Mouse (Mus musculus) duodenum, adult 2 months (tissue): Measurements from ENCODE around the gene Maml3. TPM values are rescaled to one million over a fixed set of nuclear protein-coding genes. Genes with fewer than 3 reads are reported as not detected.

Experiments used
- polyA plus RNA-seq: library from polyadenylated mRNA; depleted of rRNA; stranded (reverse); fragments of >200 nt; gene quantifications from 2 replicates; pipeline ENCODE4 v1.2.3, GENCODE M21; 2012; ENCODE audit warnings: low replicate concordance; rRNA removed

Gene Maml3
- 1.4 and 2.9 TPM in 2 replicates for polyA plus RNA-seq

DNA sequence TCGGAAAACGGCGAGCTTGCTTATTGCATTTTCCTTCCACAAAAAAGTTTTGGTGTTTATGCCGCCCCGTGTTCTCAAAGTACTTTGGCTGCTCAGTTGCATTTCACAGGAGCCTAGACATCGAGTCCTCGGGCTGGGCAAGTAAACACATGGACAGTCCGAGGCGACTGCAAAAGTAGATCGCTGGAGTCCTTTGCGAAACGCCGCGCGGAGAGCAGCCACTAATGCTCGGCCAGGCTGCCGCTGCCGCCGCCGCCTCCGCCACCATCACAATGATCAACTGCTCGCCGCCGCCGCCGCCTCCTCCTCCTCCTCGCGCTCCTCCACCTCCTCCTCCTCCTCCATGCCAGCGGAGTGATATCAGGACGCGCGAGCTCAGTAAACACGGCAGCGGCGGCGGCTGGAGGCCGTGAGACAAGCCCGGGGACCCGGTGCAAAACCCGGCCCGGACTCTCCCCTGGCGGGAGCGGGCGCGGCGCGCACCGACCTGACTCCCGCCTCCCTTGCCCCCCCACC lies at the start of gene Maml3:
TSS of gene Maml3 (minus strand) at position 441 of the 516 bp plus-strand sequence.

DNA sequence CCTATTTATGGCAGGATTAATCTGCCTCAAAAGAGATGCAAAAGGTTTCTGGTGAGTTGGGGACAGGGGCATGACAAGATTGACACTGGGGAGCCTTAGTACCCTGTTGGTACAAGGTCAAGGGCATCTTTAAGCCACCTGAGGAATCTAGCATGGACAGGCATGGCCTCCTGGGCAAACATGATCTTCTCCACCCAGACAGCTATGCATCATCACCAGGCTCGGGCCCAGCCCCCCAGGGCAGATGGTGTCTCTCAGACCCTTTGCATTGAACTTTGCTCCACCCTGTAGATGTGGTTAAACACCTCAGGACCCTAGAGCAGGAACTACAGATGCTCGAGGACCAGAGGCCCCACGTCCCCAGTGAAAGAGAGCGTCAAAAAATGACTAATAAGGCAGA lies 444.8 kb downstream of the Maml3 start, which contains the start of gene Mgst2:
TSS of gene Mgst2 (plus strand) at position 301 of the 400 bp plus-strand sequence.

Other genes starting within 250 kb of the Maml3 start
- 6.7 and 10.8 TPM in 2 replicates for gene Foxo1, start 163.3 kb upstream of the Maml3 start, polyA plus RNA-seq